Mouse (Mus musculus): ENCODE results near the gene Tinf2.

GRCm38 (mm10) chr14:55682118-55682493 lies 486 bp upstream of the Tinf2 start:
- TF ChIP-seq CTCF (IDR thresholded peaks at IDR 0.05) (no peak), EP300 (IDR thresholded peaks at IDR 0.05) (no peak)
